Mouse (Mus musculus): ENCODE measurements at regions not wholly inside any gene's neighbourhood (a gene's known extent, or its start where the extent isn't known, plus 50 kb on each side); places are given as distances from the start of the nearest gene placed in this dataset.

GRCm38 (mm10) chr4:5494072-5495000 is 701.2 kb upstream of the Impad1 start:
- no peak for DNase-seq (ENCODE audit: low spot score)
- WGBS = 69% methylated on average over 1 of the region's 1 CpGs

GRCm38 (mm10) chr4:5486786-5487185 is 693.6 kb upstream of the Impad1 start:
- DNase-seq (ENCODE audit: low spot score) = no peak
- Histone ChIP-seq H3K4me3 (no peak overlapping the region), H3K9me3 (no peaks in the 10 kb centered on the region), H3K27me3 (replicated peaks; ENCODE audit: low read depth, poor library complexity, severe bottlenecking) (no peaks in the 10 kb centered on the region), H3K27ac (replicated peaks) (no peak overlapping the region), H3K4me1 (no peaks in the 10 kb centered on the region), H3K36me3 (replicated peaks) (no peaks in the 10 kb centered on the region)
- WGBS = 81% methylated on average over 2 of the region's 2 CpGs

More at GRCm38 (mm10) chr4:5494072-5495000, 701.2 kb upstream of the Impad1 start:
- Histone ChIP-seq H3K27me3 (replicated peaks; ENCODE audit: low read depth, poor library complexity, severe bottlenecking) (no peaks in the 10 kb centered on the region), H3K4me3 (no peak overlapping the region), H3K27ac (replicated peaks) (no peak overlapping the region), H3K9me3 (no peaks in the 10 kb centered on the region), H3K36me3 (replicated peaks) (no peaks in the 10 kb centered on the region), H3K4me1 (no peaks in the 10 kb centered on the region)

- Histone ChIP-seq H3K9me3 (no peaks in the 10 kb centered on the region), H3K27ac (replicated peaks) (no peak overlapping the region), H3K4me3 (no peak overlapping the region), H3K4me1 (no peaks in the 10 kb centered on the region), H3K36me3 (replicated peaks) (no peaks in the 10 kb centered on the region), H3K27me3 (replicated peaks; ENCODE audit: low read depth, poor library complexity, severe bottlenecking) (no peaks in the 10 kb centered on the region)
- DNase-seq (ENCODE audit: low spot score) = no peak
- 73% methylated on average over 3 of the region's 3 CpGs for WGBS
Observed at GRCm38 (mm10) chr4:5471891-5472558, 678.9 kb upstream of the Impad1 start.

GRCm38 (mm10) chr4:5459028-5459695 is 666.0 kb upstream of the Impad1 start:
- no peaks in the 10 kb centered on the region for H3K27me3 ChIP-seq (replicated peaks; ENCODE audit: low read depth, poor library complexity, severe bottlenecking)
- H3K4me1 ChIP-seq = no peaks in the 10 kb centered on the region
- H3K4me3 ChIP-seq = no peak overlapping the region
- no peak overlapping the region for H3K27ac ChIP-seq (replicated peaks)
- no peaks in the 10 kb centered on the region for H3K9me3 ChIP-seq
- H3K36me3 ChIP-seq (replicated peaks) = no peaks in the 10 kb centered on the region
- DNase-seq (ENCODE audit: low spot score) = no peak

GRCm38 (mm10) chr4:5450417-5450816 is 657.3 kb upstream of the Impad1 start:
- no peaks in the 10 kb centered on the region for H3K36me3 ChIP-seq (replicated peaks)
- no peak overlapping the region for H3K4me3 ChIP-seq
- H3K4me1 ChIP-seq = no peaks in the 10 kb centered on the region
- H3K9me3 ChIP-seq = no peaks in the 10 kb centered on the region
- 93% methylated on average over 6 of the region's 6 CpGs for WGBS
- no peak overlapping the region for H3K27ac ChIP-seq (replicated peaks)
- H3K27me3 ChIP-seq (replicated peaks; ENCODE audit: low read depth, poor library complexity, severe bottlenecking) = no peaks in the 10 kb centered on the region
- DNase-seq (ENCODE audit: low spot score) = no peak

- Histone ChIP-seq H3K27me3 (replicated peaks; ENCODE audit: low read depth, poor library complexity, severe bottlenecking) (no peaks in the 10 kb centered on the region), H3K27ac (replicated peaks) (no peak overlapping the region), H3K36me3 (replicated peaks) (no peaks in the 10 kb centered on the region), H3K9me3 (no peaks in the 10 kb centered on the region), H3K4me3 (no peak overlapping the region), H3K4me1 (no peaks in the 10 kb centered on the region)
- DNase-seq (ENCODE audit: low spot score) = no peak
- 81% methylated on average over 2 of the region's 2 CpGs for WGBS
Observed at GRCm38 (mm10) chr4:5441339-5442019, 648.3 kb upstream of the Impad1 start.

GRCm38 (mm10) chr4:5437076-5437475 is 643.9 kb upstream of the Impad1 start:
- DNase-seq (ENCODE audit: low spot score) = no peak
- Histone ChIP-seq H3K36me3 (replicated peaks) (no peaks in the 10 kb centered on the region), H3K27me3 (replicated peaks; ENCODE audit: low read depth, poor library complexity, severe bottlenecking) (no peaks in the 10 kb centered on the region), H3K27ac (replicated peaks) (no peak overlapping the region), H3K4me1 (no peaks in the 10 kb centered on the region), H3K4me3 (no peak overlapping the region), H3K9me3 (0 out of 2 replicates have a peak, but pooled peaks cover 3% of the 10 kb centered on the region)
- WGBS = 59% methylated on average over 3 of the region's 3 CpGs
